Mouse (Mus musculus): ENCODE measurements around the gene 4921536K21Rik. TPM values are rescaled to one million over a fixed set of nuclear protein-coding genes. Genes with fewer than 3 reads are reported as not detected.
A peak's percentile ranks its signal among the peaks of the same experiment; 100 is the strongest.

The 4921536K21Rik gene
- polyA plus RNA-seq, 1 experiment: 2.1 TPM

DNA sequence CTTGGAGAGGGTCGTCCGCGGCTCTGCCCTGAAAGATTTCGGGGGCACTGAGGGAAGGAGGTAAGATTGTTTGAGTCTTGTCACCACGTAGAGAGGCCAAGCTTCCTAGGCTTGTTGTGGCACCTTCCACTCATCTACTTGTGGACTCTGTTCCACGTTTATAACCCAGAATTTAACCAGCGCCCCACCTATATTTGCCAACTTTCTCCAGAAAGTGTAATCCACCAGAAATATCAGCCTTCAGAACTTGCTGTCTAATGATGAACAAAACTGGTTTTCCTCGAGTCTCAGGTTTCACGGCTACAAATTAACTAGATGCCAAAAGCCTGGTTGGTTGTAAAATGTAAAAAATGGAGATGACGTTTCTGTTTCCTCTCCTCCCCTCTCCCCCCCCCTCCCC is 560 bp upstream of the 4921536K21Rik start:
- H3K4me3 ChIP-seq (ENCODE audit: insufficient read depth, low read depth, low read length): peak overlapping the region; percentile 59
- no peak overlapping the region for H3K27ac ChIP-seq (replicated peaks; ENCODE audit: low read depth, low read length)
- 0 out of 2 replicates have a peak, but pooled peaks cover 4% of the 10 kb centered on the region for H3K4me1 ChIP-seq (ENCODE audit: control insufficient read depth, insufficient read depth, insufficient read length, low read length)

DNA sequence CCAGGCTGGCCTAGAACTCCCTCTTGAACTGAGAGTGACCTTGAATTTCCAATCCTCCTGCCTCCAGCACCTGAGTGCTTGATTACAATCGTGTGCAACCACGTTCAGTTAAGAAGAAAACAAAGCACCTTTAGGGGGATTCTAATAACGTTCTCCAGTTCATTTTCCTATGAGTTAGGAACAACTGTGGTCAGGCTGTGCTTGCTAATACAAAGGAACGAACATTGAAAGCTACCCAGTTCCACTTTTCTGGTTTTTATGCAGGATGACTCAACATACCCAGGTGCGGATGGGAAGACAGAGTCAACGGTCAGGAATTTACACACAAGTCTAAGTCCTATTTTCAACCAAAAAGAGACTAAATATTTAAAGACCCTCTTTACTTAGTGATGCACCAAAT is 928 bp downstream of the 4921536K21Rik start:
- no peak overlapping the region for H3K27ac ChIP-seq (replicated peaks; ENCODE audit: low read depth, low read length)
- 0 out of 2 replicates have a peak, but pooled peaks cover 4% of the 10 kb centered on the region for H3K4me1 ChIP-seq (ENCODE audit: control insufficient read depth, insufficient read depth, insufficient read length, low read length)
- H3K4me3 ChIP-seq (ENCODE audit: insufficient read depth, low read depth, low read length): no peak overlapping the region

DNA sequence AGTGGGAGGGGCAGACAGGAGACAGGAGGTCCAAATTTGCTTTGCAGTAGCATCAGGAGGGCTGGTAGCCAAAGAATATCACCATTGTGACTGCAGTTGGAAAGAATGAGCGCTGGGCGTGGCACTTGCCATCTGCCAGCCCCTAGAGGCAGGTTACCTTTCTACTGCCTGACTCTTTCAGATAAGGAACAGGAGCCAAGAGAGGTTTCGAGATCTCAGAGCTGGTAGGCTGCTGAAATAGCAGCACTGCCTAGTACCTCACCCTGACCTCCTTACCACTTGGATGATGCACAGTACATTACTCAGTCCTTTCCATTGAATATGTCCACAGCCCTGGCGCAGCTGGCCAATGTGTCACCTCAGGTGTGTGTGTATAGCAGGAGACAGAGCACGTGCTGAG is 7.6 kb downstream of the 4921536K21Rik start:
- Histone ChIP-seq H3K4me3 (ENCODE audit: insufficient read depth, low read depth, low read length) (no peak overlapping the region), H3K27ac (replicated peaks; ENCODE audit: low read depth, low read length) (no peak overlapping the region)

GRCm38 (mm10) chr11:3883711-3884110 is 11.2 kb downstream of the 4921536K21Rik start:
- Histone ChIP-seq H3K27ac (replicated peaks; ENCODE audit: low read depth, low read length) (no peak overlapping the region), H3K4me1 (ENCODE audit: control insufficient read depth, insufficient read depth, insufficient read length, low read length) (no peaks in the 10 kb centered on the region), H3K4me3 (ENCODE audit: insufficient read depth, low read depth, low read length) (no peak overlapping the region)

More for the DNA sequence above, 7.6 kb downstream of the 4921536K21Rik start:
- no peaks in the 10 kb centered on the region for H3K4me1 ChIP-seq (ENCODE audit: control insufficient read depth, insufficient read depth, insufficient read length, low read length)

GRCm38 (mm10) chr11:3879836-3880235 is 15.1 kb downstream of the 4921536K21Rik start:
- Histone ChIP-seq H3K4me1 (ENCODE audit: control insufficient read depth, insufficient read depth, insufficient read length, low read length) (no peaks in the 10 kb centered on the region), H3K27ac (replicated peaks; ENCODE audit: low read depth, low read length) (no peak overlapping the region), H3K4me3 (ENCODE audit: insufficient read depth, low read depth, low read length) (no peak overlapping the region)

GRCm38 (mm10) chr11:3878660-3879059 is 16.2 kb downstream of the 4921536K21Rik start:
- no peak overlapping the region for H3K27ac ChIP-seq (replicated peaks; ENCODE audit: low read depth, low read length)
- no peak overlapping the region for H3K4me3 ChIP-seq (ENCODE audit: insufficient read depth, low read depth, low read length)

DNA sequence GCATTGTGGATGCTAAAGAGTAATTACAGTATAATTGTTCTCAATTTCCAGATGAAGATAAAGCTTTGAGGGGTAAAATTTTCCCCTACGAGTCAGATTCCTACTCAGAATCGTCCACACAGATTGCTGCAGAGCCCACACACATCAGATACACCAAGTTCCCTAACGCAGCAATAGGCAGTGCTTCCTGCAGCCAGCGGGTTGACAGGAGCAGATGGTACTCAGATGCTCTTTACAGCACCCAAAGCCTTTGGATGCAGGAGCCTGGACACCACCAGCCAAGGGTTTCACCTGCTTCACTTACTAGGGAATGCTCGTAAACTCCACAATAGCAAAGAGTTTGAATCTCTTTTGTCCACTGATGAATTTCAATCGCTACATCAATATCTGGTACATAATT is 18.5 kb downstream of the 4921536K21Rik start:
- no peaks in the 10 kb centered on the region for H3K4me1 ChIP-seq (ENCODE audit: control insufficient read depth, insufficient read depth, insufficient read length, low read length)
- H3K27ac ChIP-seq (replicated peaks; ENCODE audit: low read depth, low read length): no peak overlapping the region
- H3K4me3 ChIP-seq (ENCODE audit: insufficient read depth, low read depth, low read length): no peak overlapping the region

More at GRCm38 (mm10) chr11:3878660-3879059, 16.2 kb downstream of the 4921536K21Rik start:
- H3K4me1 ChIP-seq (ENCODE audit: control insufficient read depth, insufficient read depth, insufficient read length, low read length): no peaks in the 10 kb centered on the region

GRCm38 (mm10) chr11:3864343-3864742 is 30.6 kb downstream of the 4921536K21Rik start:
- H3K27ac ChIP-seq (replicated peaks; ENCODE audit: low read depth, low read length): no peak overlapping the region
- peak overlapping the region; percentile 56 for H3K4me3 ChIP-seq (ENCODE audit: insufficient read depth, low read depth, low read length)

DNA sequence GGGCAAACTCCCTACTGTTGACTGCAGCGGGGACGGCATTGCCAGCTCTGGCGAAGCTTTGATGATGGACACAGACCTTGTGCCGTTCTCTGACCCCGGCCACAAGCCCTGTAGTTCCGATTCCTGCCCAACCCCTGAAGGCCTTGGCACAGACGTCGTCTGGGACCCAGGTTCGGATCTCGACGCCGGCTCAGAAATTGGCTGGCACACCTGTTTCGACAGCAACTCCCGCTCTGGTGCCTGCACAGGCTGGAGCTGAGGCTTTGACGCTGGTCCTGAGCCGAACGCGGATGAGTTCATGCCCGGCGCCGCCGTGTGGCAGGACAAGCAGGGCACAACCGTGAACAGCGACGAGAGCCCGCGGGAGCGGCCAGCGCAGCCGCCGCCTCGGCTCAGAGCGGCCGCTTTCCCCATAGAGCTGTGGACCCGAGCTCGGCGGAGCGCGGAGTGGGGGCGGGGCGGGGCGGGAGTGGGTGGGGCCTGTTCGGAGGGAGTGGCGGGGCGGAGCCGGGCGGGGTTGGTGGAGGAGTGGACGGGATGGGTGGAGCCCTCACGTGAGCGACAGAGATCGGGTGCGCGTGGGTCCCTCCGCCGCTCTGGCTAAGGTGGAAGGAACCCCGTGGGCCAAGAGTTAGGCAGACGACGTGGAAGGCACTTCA is 31.3 kb downstream of the 4921536K21Rik start, which contains the start of gene Osbp2:
TSS of gene Osbp2 (minus strand) at position 450 of the 659 bp plus-strand sequence.
- no peak within 1 kb of the TSS for H3K27ac ChIP-seq (replicated peaks; ENCODE audit: low read depth, low read length)
- peak within 1 kb of the TSS; percentile 60 for H3K4me3 ChIP-seq (ENCODE audit: insufficient read depth, low read depth, low read length)
- no peaks in the 10 kb centered on the region; the same call in 1 of the 2 replicates for H3K4me1 ChIP-seq (ENCODE audit: control insufficient read depth, insufficient read depth, insufficient read length, low read length)

More at GRCm38 (mm10) chr11:3864343-3864742, 30.6 kb downstream of the 4921536K21Rik start:
- H3K4me1 ChIP-seq (ENCODE audit: control insufficient read depth, insufficient read depth, insufficient read length, low read length): no peaks in the 10 kb centered on the region; the same call in 1 of the 2 replicates

DNA sequence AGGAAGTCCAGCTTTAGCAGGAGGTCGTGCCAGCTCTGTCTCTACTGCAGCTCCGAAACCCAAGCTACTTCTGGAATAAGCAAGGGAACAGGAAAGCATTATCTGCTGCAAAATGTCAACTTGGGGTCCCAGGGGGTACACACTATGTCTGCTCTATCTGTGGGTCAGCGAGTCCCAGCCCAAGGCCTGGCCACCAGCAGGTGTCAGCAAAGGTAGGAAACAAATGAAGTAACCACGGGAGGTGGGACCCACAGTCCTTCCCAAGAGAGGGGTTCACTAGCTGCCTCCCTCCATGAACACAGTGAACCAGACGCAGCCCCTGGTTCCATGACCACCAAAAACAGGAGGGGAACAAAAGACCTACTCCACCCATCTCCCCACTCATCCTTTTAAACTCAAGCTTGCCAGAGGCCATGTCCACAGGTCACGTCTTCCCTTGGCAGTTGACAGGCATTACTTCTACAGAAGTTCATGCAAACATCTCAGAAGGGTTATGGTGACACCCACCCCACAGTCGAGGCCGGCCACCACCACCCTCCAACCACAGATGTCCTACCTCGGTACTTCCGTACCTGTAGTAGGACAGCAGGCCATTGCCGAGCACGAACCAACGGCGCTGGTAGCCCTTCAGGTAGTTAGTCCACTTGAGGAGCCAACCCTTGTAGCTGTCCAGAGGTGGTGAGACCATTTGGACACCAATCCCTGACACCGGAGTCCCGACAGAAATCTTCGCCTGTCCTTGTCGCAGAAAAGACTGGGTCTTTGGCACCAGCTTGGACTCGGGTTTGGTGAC is 32.0 kb downstream of the 4921536K21Rik start:
- no peaks in the 10 kb centered on the region; the same call in 1 of the 2 replicates for H3K4me1 ChIP-seq (ENCODE audit: control insufficient read depth, insufficient read depth, insufficient read length, low read length)
- no peak overlapping the region for H3K27ac ChIP-seq (replicated peaks; ENCODE audit: low read depth, low read length)
- peak overlapping the region; percentile 60; the same call in 1 of the 2 replicates for H3K4me3 ChIP-seq (ENCODE audit: insufficient read depth, low read depth, low read length)

GRCm38 (mm10) chr11:3860361-3860760 is 34.5 kb downstream of the 4921536K21Rik start:
- Histone ChIP-seq H3K4me1 (ENCODE audit: control insufficient read depth, insufficient read depth, insufficient read length, low read length) (no peaks in the 10 kb centered on the region; the same call in 1 of the 2 replicates), H3K27ac (replicated peaks; ENCODE audit: low read depth, low read length) (no peak overlapping the region), H3K4me3 (ENCODE audit: insufficient read depth, low read depth, low read length) (no peak overlapping the region)

- Histone ChIP-seq H3K27ac (replicated peaks; ENCODE audit: low read depth, low read length) (no peak overlapping the region), H3K4me1 (ENCODE audit: control insufficient read depth, insufficient read depth, insufficient read length, low read length) (no peaks in the 10 kb centered on the region; the same call in 1 of the 2 replicates), H3K4me3 (ENCODE audit: insufficient read depth, low read depth, low read length) (no peak overlapping the region)
Measured at GRCm38 (mm10) chr11:3859778-3860177, 35.1 kb downstream of the 4921536K21Rik start.

DNA sequence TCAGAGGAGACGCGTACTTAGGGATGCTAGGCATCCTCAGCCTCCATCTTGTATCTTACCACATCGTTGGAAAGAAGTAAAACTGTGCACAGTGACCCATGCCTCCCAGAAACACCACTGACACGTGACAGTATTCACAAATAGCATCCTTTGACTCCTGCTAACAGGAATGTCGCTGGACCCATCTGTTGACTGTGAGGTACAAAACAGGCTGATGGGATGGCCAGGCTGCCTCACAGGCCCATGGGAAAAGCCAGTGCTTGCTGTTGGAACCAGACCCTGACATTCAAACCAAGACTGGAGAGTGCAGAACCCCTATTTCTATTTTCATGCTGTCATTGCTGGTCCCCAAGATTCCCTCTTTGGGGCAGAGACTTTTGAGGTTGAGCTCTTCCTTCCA is 37.0 kb downstream of the 4921536K21Rik start:
- no peaks in the 10 kb centered on the region for H3K4me1 ChIP-seq (ENCODE audit: control insufficient read depth, insufficient read depth, insufficient read length, low read length)
- H3K4me3 ChIP-seq (ENCODE audit: insufficient read depth, low read depth, low read length): no peak overlapping the region
- H3K27ac ChIP-seq (replicated peaks; ENCODE audit: low read depth, low read length): no peak overlapping the region

GRCm38 (mm10) chr11:3855846-3856245 is 39.1 kb downstream of the 4921536K21Rik start:
- Histone ChIP-seq H3K4me3 (ENCODE audit: insufficient read depth, low read depth, low read length) (no peak overlapping the region), H3K27ac (replicated peaks; ENCODE audit: low read depth, low read length) (no peak overlapping the region), H3K4me1 (ENCODE audit: control insufficient read depth, insufficient read depth, insufficient read length, low read length) (no peaks in the 10 kb centered on the region)

GRCm38 (mm10) chr11:3854156-3854555 is 40.7 kb downstream of the 4921536K21Rik start:
- Histone ChIP-seq H3K4me3 (ENCODE audit: insufficient read depth, low read depth, low read length) (no peak overlapping the region), H3K4me1 (ENCODE audit: control insufficient read depth, insufficient read depth, insufficient read length, low read length) (no peaks in the 10 kb centered on the region), H3K27ac (replicated peaks; ENCODE audit: low read depth, low read length) (no peak overlapping the region)

Data from brown adipose tissue, adult 24 weeks (tissue).